Mouse (Mus musculus): ENCODE results near the gene Ncoa5.
A peak's percentile ranks its signal among the peaks of the same experiment; 100 is the strongest.

DNA sequence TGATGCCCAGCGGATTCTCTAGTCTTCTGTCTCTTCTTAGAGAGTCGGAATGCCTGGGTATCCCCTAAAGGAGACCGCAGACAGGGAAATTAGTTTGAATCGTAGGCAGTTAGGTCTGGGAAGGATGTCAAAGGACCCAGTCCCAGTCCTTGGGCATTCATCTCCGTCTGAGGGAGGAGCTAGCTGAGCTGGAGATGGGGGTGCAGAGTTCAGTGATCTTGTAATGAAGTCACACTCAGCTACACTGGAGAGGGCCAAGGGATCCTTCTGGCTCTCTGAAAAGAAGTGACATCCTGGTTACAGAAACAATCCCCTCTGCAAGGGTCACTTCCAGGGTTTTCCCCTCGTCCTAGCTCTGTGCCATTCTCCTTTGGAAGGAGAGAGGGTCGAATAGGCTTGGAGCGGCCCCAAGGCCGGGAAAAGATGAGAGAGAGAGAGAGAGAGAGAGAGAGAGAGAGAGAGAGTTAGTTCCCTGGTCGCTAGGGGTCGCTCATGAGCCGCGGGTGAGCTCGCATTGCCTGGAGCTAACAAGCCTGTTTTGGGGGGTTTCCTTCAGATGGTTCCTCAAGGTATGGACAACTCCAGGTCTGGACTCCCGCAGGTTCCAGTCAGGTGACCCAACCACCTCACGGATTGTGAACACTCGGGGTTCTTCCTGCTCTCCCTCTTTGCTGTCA is 73.0 kb downstream of the Ncoa5 start:
- TF ChIP-seq EP300 (IDR thresholded peaks at IDR 0.05; ENCODE audit: low read depth) (no peak), CTCF (IDR thresholded peaks at IDR 0.05; ENCODE audit: low read depth) (peak; percentile 84)

Measured in liver, postnatal 0 days (tissue).